Mouse (Mus musculus): Measurements from ENCODE around the gene Hjurp.
"Not testable (repeated sequence)": the region's sequence is repeated elsewhere in the genome, so short reads cannot be mapped to it uniquely, and the experiment has no call there.

The Hjurp gene

GRCm38 (mm10) chr1:88240579-88240978, 36.9 kb downstream of the Hjurp start:
- DNase-seq (ENCODE audit: low read depth, low spot score): no peak

GRCm38 (mm10) chr1:88240072-88240471, 37.4 kb downstream of the Hjurp start:
- no peak for DNase-seq (ENCODE audit: low read depth, low spot score)

- DNase-seq (ENCODE audit: low read depth, low spot score): no peak
Observed at GRCm38 (mm10) chr1:88238771-88239170, 38.7 kb downstream of the Hjurp start.

- no peak for DNase-seq (ENCODE audit: low read depth, low spot score)
Observed at GRCm38 (mm10) chr1:88237311-88237710, 40.1 kb downstream of the Hjurp start.

GRCm38 (mm10) chr1:88235894-88236415, 41.5 kb downstream of the Hjurp start:
- no peak for DNase-seq (ENCODE audit: low read depth, low spot score)

GRCm38 (mm10) chr1:88235046-88235893, 42.2 kb downstream of the Hjurp start:
- no peak for DNase-seq (ENCODE audit: low read depth, low spot score)

GRCm38 (mm10) chr1:88234646-88235045, 42.8 kb downstream of the Hjurp start:
- no peak for DNase-seq (ENCODE audit: low read depth, low spot score)

- DNase-seq (ENCODE audit: low read depth, low spot score): no peak
Observed at GRCm38 (mm10) chr1:88234248-88234610, 43.2 kb downstream of the Hjurp start.

GRCm38 (mm10) chr1:88233421-88234247, 43.8 kb downstream of the Hjurp start:
- no peak for DNase-seq (ENCODE audit: low read depth, low spot score)

- no peak for DNase-seq (ENCODE audit: low read depth, low spot score)
Observed at GRCm38 (mm10) chr1:88232664-88233380, 44.6 kb downstream of the Hjurp start.

- DNase-seq (ENCODE audit: low read depth, low spot score): no peak
Observed at GRCm38 (mm10) chr1:88231803-88232499, 45.5 kb downstream of the Hjurp start.

GRCm38 (mm10) chr1:88230981-88231802, 46.2 kb downstream of the Hjurp start:
- no peak for DNase-seq (ENCODE audit: low read depth, low spot score)

- no peak for DNase-seq (ENCODE audit: low read depth, low spot score)
Observed at GRCm38 (mm10) chr1:88230421-88230820, 47.0 kb downstream of the Hjurp start.

GRCm38 (mm10) chr1:88229986-88230385, 47.4 kb downstream of the Hjurp start:
- DNase-seq (ENCODE audit: low read depth, low spot score): no peak

GRCm38 (mm10) chr1:88229566-88229965, 47.9 kb downstream of the Hjurp start:
- no peak for DNase-seq (ENCODE audit: low read depth, low spot score)

GRCm38 (mm10) chr1:88228121-88228520, 49.3 kb downstream of the Hjurp start:
- no peak for DNase-seq (ENCODE audit: low read depth, low spot score)

GRCm38 (mm10) chr1:88227482-88227881, 50.0 kb downstream of the Hjurp start:
- DNase-seq (ENCODE audit: low read depth, low spot score): no peak

- no peak for DNase-seq (ENCODE audit: low read depth, low spot score)
Observed at GRCm38 (mm10) chr1:88226670-88227379, 50.6 kb downstream of the Hjurp start, which contains the start of gene Mroh2a. TSS of gene Mroh2a (plus strand) at chr1:88226986.

- DNase-seq (ENCODE audit: low read depth, low spot score): no peak
Observed at GRCm38 (mm10) chr1:88225741-88226140, 51.7 kb downstream of the Hjurp start.

GRCm38 (mm10) chr1:88225301-88225700, 52.1 kb downstream of the Hjurp start:
- DNase-seq (ENCODE audit: low read depth, low spot score): not testable (repeated sequence)

Measured in retina, postnatal 7 days (tissue).